Mouse (Mus musculus): ENCODE measurements around the gene Hes5. TPM values are rescaled to one million over a fixed set of nuclear protein-coding genes. Genes with fewer than 3 reads are reported as not detected.

Hes5 gene
- total and polyA plus RNA-seq, 3 experiments, result not detected

DNA sequence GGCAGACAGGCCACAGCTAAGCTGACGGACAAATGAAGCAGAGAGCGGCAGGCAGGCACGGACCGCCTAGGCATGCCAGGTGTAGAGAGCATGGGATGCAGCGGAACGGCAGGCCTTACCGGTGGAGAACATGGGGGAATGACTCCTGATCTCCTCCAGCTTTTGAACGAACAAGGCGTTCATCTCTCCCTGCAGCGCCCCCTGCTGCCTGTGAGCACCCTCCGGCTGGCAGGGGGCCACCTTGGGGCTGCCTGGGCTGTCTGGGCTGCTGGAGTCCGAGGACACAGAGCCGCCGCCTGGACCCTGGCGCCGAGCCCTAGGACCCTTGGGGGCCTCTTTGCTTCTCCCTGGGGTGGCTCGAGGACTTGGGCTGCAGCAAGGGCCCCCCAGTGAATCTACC lies 25.4 kb downstream of the Hes5 start (continued):
- no peak for TF ChIP-seq BHLHE40 (IDR thresholded peaks at IDR 0.05; ENCODE audit: borderline replicate concordance, low read depth, low read length)
- peak; percentile 47; the same call in 1 of the 2 replicates for TF ChIP-seq TCF12 (IDR thresholded peaks at IDR 0.05; ENCODE audit: low read depth, low read length)
- TF ChIP-seq GABPA (IDR thresholded peaks at IDR 0.05; ENCODE audit: low read depth, low read length), result no peak
- TF ChIP-seq POLR2A (IDR thresholded peaks at IDR 0.05; ENCODE audit: control insufficient read depth in 1 of 2, insufficient read depth in 1 of 2, low read depth in 1 of 2, low read length in 2 of 2, poor library complexity in 1 of 2), result peak; percentile 41 to 45; a peak in 2 of 4 replicates

DNA sequence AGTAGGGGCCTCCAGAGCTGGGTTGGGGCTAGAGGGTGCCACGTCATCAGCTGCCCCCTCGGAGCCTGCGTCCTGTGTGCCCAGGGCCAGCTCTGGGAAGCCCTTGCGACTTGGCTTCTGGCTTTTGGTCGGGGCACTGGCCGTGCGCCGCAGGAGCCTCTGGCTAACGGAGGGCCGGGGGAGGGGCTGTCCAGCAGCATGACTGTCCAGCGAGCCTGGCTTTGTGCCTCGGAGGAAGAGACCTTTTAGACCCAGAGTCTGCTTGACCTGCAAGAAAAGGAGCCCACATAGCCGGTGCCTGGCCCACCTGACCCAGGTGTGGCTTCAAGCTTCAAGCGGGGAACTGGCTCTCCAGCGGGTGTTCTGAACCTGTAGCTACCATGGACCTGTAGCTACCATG lies 26.0 kb downstream of the Hes5 start:
- Histone ChIP-seq H3K4me1 (ENCODE audit: control insufficient read depth in 1 of 2, insufficient read depth in 2 of 2, low read length in 2 of 2) (peaks cover 0 to 4% of the 10 kb centered on the region in 2 experiments; a peak in 1 of 4 replicates), H3K9ac (ENCODE audit: control insufficient read depth, low read depth, low read length, poor library complexity, severe bottlenecking) (no peak overlapping the region), H3K79me2 (ENCODE audit: control insufficient read depth, insufficient read depth, low read length, poor library complexity) (no peaks in the 10 kb centered on the region; the same call in 1 of the 2 replicates), H3K27me3 (ENCODE audit: control insufficient read depth in 1 of 2, insufficient read depth in 2 of 2, low read length in 2 of 2) (no peaks in the 10 kb centered on the region), H3K27ac (ENCODE audit: control insufficient read depth, low read depth, low read length) (no peak overlapping the region), H3K36me3 (ENCODE audit: control insufficient read depth in 1 of 2, insufficient read depth in 2 of 2, low read length in 2 of 2) (no peaks in the 10 kb centered on the region; a peak in 1 of 4 replicates), H3K9me3 (replicated peaks; ENCODE audit: insufficient read depth, low read length) (no peaks in the 10 kb centered on the region), H3K4me3 (ENCODE audit: control insufficient read depth in 1 of 2, insufficient read depth in 1 of 2, low read depth in 2 of 2, low read length in 2 of 2) (no peak overlapping the region)
- TF ChIP-seq E2F4 (IDR thresholded peaks at IDR 0.05; ENCODE audit: borderline replicate concordance, low read depth, low read length) (no peak), GATA1 (IDR thresholded peaks at IDR 0.05; ENCODE audit: low read depth, low read length) (no peak), KAT2A (conservative IDR thresholded peaks at IDR 0.05; ENCODE audit: low read depth, low read length) (no peak), TAL1 (IDR thresholded peaks at IDR 0.05; ENCODE audit: low read length) (no peak), TBP (IDR thresholded peaks at IDR 0.05; ENCODE audit: low read depth, low read length) (no peak), NRF1 (IDR thresholded peaks at IDR 0.05; ENCODE audit: insufficient read depth, low read depth, low read length, poor library complexity, severe bottlenecking) (no peak), CHD2 (IDR thresholded peaks at IDR 0.05; ENCODE audit: low read length) (no peak), MYB (IDR thresholded peaks at IDR 0.05; ENCODE audit: low read depth, low read length) (no peak)
- DNase-seq (ENCODE audit: low read depth, low spot score), result no peak

DNA sequence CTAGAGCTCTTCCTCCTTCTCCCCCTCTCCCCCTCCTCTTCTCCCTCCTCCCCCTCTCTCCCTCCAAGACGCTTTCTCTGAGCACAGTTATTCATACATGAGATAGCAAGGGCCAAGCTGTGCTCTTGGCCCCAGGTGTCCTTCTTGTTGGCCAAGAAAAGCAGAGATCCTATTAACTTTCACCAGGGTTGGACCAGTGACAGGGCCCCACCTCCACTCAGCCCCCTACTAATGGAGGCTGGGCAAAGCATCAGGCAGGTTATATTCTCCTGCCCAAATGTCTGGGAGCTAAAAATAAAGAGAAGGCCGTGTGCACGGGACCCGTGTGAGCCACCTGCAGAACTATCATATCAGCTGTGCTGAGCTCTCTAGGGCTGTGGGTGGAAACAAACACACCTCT lies 34.2 kb downstream of the Hes5 start:
- no peak for DNase-seq (ENCODE audit: low read depth, low spot score)
- Histone ChIP-seq H3K27me3 (ENCODE audit: control insufficient read depth in 1 of 2, insufficient read depth in 2 of 2, low read length in 2 of 2) (0 out of 4 replicates have a peak, but pooled peaks cover 0 to 2% of the 10 kb centered on the region in 2 experiments), H3K27ac (ENCODE audit: control insufficient read depth, low read depth, low read length) (no peak overlapping the region), H3K4me1 (ENCODE audit: control insufficient read depth in 1 of 2, insufficient read depth in 2 of 2, low read length in 2 of 2) (no peaks in the 10 kb centered on the region), H3K9ac (ENCODE audit: control insufficient read depth, low read depth, low read length, poor library complexity, severe bottlenecking) (no peak overlapping the region), H3K4me3 (ENCODE audit: control insufficient read depth in 1 of 2, insufficient read depth in 1 of 2, low read depth in 2 of 2, low read length in 2 of 2) (no peak overlapping the region), H3K79me2 (ENCODE audit: control insufficient read depth, insufficient read depth, low read length, poor library complexity) (no peaks in the 10 kb centered on the region), H3K36me3 (ENCODE audit: control insufficient read depth in 1 of 2, insufficient read depth in 2 of 2, low read length in 2 of 2) (no peaks in the 10 kb centered on the region), H3K9me3 (replicated peaks; ENCODE audit: insufficient read depth, low read length) (no peaks in the 10 kb centered on the region)
- TF ChIP-seq MXI1 (IDR thresholded peaks at IDR 0.05; ENCODE audit: low read depth, low read length), result no peak
- no peak for TF ChIP-seq UBTF (IDR thresholded peaks at IDR 0.05; ENCODE audit: borderline replicate concordance, insufficient read depth, low read depth, low read length)
- TF ChIP-seq ZC3H11A (IDR thresholded peaks at IDR 0.05; ENCODE audit: low read depth, low read length), result no peak

All from MEL (cell line).